Mouse (Mus musculus) urinary bladder, adult 2 months (tissue): ENCODE data around the gene Sh3bp2. TPM values are rescaled to one million over a fixed set of nuclear protein-coding genes. Genes with fewer than 3 reads are reported as not detected.
A peak's percentile ranks its signal among the peaks of the same experiment; 100 is the strongest.

ENCODE experiments used
- DNase-seq: peaks from one replicate; pipeline ENCODE4 v3.0.0; 2022; ENCODE audit warnings: low spot score
- polyA plus RNA-seq: library from polyadenylated mRNA; depleted of rRNA; stranded (reverse); fragments of >200 nt; gene quantifications from 2 replicates; pipeline ENCODE4 v1.2.3, GENCODE M21; 2012; rRNA removed

The Sh3bp2 gene
- 7.5 and 7.8 TPM in 2 replicates for polyA plus RNA-seq

DNA sequence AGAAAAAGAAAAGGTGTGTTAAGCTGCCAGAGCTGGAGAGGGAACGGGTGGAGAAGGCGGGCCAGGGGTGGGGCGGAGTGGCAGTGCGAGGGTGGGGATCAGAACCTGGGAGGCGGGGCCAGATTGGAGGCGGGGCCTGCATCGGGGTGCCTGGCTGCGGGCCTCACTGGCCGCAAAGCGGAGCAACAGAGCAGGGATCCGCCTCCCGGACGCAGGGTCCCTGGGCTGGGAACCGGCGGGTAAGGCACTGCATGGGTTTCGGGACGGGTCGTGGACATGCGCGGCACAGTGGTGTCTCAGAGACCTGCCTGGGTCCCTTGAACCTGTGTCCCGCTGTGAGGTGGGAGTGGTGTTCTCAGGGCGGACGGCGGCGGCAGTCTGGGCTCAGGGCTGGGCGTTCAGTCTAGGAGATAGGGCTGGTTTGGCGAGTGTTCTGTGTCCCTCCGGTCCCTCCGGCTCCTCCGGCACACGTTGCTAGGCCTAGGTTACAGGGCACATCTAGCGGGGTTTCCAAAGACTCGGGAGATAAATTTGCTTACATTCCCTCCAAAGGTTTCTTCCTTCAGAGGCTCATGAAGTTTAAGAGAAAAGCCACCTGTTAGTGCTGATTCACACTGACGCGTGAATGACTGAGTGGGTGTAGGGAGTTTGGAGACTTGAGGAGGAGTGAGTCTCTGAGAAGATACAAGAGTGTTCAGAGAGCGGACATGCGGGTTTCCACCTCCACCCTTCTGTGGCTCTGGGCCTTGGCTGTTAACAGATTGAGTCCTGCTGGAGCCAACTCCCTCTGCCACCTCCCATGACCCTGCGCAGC, at the start of gene Sh3bp2:
Sh3bp2 (plus strand) TSS at position 176 of the 814 bp plus-strand sequence.
- peak; percentile 87 for DNase-seq

- DNase-seq, result no peak
Measured at GRCm38 (mm10) chr5:34480926-34481325, 44.7 kb upstream of the Sh3bp2 start.

GRCm38 (mm10) chr5:34485731-34486130, 39.9 kb upstream of the Sh3bp2 start:
- DNase-seq, result no peak

GRCm38 (mm10) chr5:34487320-34488090, 38.1 kb upstream of the Sh3bp2 start:
- DNase-seq, result no peak

- DNase-seq, result no peak
Measured at GRCm38 (mm10) chr5:34488741-34489417, 36.8 kb upstream of the Sh3bp2 start.

DNA sequence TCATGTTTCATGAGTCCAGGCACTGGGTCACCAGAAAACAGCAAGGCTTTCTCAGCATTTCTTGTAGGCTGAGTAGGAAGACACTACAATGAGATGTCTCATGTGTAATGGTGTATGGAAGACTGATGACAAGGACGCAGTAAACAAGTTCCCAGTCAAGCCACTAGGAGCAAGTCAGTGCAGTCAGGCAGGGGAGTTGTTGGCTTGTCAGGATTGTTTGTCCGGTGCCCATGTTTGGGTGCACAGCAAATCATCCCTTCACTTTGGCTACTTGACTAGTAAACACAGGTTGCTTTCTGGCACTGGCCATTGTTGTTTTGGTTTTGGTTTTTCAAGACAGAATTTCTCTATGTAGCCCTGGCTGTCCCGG, 36.2 kb upstream of the Sh3bp2 start:
- DNase-seq, result no peak

GRCm38 (mm10) chr5:34496745-34497144, 28.9 kb upstream of the Sh3bp2 start:
- DNase-seq, result no peak

DNA sequence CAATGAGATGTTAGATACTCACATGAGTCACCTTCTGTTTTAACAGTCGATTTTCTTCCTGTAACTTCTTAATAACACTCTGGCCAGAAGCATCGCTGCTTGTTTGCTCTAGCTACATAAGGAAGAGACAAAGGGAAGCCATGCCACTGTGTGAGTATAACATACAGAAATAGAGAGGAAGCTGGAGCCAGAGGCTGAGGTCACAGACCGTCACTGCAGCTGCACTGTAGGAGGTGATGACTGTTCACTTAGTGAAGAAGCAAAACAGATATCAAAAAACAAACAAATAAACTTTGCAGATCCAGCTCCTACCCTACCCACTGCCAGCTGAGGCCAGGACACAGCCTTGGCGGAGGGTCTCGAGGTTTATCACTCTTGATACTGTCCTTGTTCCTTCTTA, 24.8 kb upstream of the Sh3bp2 start:
- DNase-seq, result no peak

- DNase-seq, result no peak
Measured at GRCm38 (mm10) chr5:34501588-34501987, 24.1 kb upstream of the Sh3bp2 start.

GRCm38 (mm10) chr5:34502411-34502810, 23.2 kb upstream of the Sh3bp2 start:
- DNase-seq, result no peak

GRCm38 (mm10) chr5:34502821-34503220, 22.8 kb upstream of the Sh3bp2 start:
- DNase-seq, result no peak

DNA sequence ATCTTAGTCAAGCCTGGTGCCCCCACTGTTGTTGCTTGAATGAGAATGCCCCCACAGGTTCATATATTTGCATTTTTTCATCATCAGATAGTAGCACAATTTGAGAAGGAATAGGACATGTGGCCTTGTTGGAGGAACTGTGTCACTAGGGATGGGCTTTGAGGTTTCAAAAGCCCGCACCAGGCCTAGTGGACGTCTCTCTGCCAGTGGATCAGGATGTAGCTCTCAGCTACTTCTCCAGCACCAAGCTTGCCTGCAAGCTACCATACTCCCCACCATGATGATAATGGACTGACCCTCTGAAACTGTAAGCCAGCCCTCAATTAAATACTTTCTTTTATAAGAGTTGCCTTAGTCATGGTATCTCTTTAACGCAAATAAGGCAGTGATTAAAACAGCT, 13.2 kb upstream of the Sh3bp2 start:
- DNase-seq, result no peak

DNA sequence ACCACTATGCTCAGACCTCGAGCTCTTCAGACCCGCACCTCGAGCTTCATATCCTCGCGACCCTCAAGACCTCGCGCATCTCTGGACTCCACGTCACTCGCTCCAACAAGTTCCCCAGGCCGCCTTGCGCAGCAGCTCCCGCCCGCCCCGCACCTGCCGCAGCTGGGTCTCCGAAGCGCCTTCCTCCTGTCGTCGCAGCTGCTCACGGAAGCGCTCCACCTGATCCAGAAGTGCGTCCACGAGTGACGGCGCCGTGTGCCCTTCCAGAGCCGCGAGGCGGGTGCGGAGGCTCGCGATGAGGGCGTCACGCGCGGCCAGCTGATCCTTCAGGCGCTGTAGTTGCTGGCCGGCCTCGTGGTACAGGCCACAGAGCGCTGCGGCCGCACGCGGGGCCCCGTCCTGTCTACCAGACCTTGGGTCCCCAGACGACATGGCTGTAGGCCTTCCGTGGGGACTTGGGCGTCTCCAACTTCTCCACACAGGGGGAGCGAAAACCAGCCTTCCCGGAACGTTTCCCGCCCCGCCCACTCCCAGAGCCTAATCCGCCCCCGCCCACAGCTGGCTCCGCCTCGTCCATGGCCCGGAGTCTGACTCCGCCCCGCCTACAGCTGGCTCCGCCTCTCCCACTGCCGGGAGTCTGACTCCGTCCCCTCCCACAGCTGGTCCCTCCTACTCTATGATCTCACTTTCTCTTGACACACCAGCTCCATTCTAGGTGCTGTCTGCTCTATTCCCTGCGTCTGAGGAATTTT, 12.0 kb upstream of the Sh3bp2 start, which contains the start of gene Tnip2:
Tnip2 (minus strand) TSS at position 526 of the 752 bp plus-strand sequence.
- DNase-seq, result peak; percentile 81

DNA sequence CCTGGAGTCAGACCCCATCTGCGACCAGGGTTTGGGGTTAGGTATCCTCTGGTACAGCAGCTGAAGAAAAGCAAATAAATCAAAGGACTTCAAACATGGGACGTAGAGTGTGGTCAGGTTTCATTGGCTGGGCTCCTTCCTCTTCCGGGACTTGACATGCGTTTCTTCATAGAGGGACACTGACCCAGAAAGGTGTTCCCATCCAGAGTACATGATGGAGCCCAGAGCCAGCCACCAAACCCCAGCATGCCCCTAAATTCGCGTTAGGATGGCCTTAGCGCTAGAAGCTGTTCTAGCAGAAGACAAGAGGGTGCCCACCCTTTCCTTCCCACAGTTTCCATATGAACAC, 11.4 kb upstream of the Sh3bp2 start:
- no peak for DNase-seq

GRCm38 (mm10) chr5:34515096-34515495, 10.5 kb upstream of the Sh3bp2 start:
- DNase-seq, result no peak

DNA sequence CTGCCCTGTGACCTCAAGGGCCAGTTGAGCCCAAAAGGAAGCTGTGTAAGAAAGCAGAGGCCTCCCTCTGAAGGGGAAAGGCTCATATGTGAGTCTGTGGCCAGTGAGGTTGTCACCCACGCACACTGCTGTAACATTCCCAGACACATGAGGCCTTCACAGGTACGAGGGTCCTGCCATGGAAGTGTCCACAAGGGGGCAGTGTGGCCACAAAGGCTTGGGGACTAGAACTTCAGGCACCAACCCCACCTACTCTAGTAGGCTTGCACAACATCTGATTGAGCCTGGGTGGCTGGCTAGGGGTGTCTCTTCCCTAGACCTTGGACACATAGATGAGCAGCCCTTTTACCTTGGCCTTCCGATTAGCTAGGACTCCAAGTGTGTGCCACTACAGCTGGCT, 7.7 kb upstream of the Sh3bp2 start:
- DNase-seq, result peak; percentile 61

GRCm38 (mm10) chr5:34519389-34519910, 6.2 kb upstream of the Sh3bp2 start:
- DNase-seq, result no peak

GRCm38 (mm10) chr5:34520458-34521209, 5.0 kb upstream of the Sh3bp2 start:
- DNase-seq, result no peak

GRCm38 (mm10) chr5:34521337-34521736, 4.3 kb upstream of the Sh3bp2 start:
- DNase-seq, result no peak

DNA sequence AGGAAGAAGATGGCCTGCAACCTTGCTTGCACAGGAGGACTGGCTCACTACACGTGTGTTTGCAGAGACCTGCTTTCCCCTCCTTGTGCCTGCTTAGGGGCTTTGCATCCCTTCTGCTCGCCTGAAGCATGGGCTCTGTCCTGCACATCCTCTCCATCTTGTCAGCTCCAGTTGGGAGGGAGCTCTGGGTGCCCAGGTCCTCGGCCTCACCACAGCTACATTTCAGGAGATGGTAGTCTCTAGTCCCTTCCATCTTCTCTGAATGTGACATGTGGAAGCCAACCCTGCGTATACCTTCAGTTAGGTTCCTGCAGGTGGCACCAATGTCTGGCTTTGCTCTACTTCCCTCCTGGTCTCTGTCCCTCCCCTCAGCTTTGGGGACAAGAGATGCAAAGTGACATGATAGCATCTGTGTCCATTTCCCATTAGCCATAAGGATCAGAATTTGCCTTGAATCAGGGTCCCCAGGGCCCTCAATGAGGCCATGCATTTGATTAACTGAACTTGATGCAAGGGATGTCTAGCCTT, 1.6 kb upstream of the Sh3bp2 start:
- no peak for DNase-seq

- DNase-seq, result no peak
Measured at GRCm38 (mm10) chr5:34524511-34524910, 1.1 kb upstream of the Sh3bp2 start.
